Mouse (Mus musculus) lung, postnatal 0 days (tissue): ENCODE measurements at regions not wholly inside any gene's neighbourhood (a gene's known extent, or its start where the extent isn't known, plus 50 kb on each side); places are given as distances from the start of the nearest gene placed in this dataset.

ENCODE experiments used
- CTCF ChIP-seq: IDR thresholded peaks from 2 replicates; pipeline ENCODE4 v1.5.1; 2016; ENCODE audit warnings: antibody characterized with exemption, mild to moderate bottlenecking
- EP300 ChIP-seq: IDR thresholded peaks from 2 replicates; pipeline ENCODE4 v1.6.1; 2016; ENCODE audit warnings: antibody characterized with exemption, mild to moderate bottlenecking, control low read depth

DNA sequence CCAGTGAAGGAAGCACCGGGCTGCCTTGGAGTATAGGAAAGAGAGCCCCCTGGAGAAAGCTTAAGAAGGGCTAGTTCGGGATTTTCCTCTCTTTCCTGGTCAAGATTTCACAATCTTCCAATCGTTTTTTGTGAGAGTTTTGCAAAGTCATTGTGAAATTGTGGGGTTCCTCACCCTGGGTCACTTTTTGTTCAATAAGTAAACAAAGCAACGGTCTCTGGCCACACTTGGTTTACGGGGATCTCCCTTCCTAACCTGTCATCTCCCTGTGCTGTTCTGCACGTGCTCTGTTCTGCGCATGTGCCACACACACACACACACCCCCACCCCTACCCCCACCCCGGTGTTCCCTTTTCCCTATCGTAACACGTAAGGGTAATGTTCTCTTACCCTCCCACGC is 233.4 kb upstream of the Noct start:
- TF ChIP-seq CTCF (no peak), EP300 (no peak)
